30 mouse cellular contexts compared by ENCODE assay signal in genomic region chr13:60222336-60222735, GRCm38 (mm10). TPM values are rescaled to one million over a fixed set of nuclear protein-coding genes. Genes with fewer than 3 reads are reported as not detected.
A peak's percentile ranks its signal among the peaks of the same experiment; 100 is the strongest.
DNase-seq lines count a peak whose midpoint lies in the region; ATAC-seq and TF ChIP-seq lines count a peak whose summit lies in the region.
"Had no signal": no experiment of that assay in that cellular context is flagged by ENCODE, and none has a peak within 500 bp of the region (broad histone marks: within the 10 kb centered on the region; RNA-seq: fewer than 3 reads in every experiment).

No protein-coding gene starts in this region.

- no peak for TF ChIP-seq EP300 in stomach, postnatal 0 days (optimal IDR thresholded peaks at IDR 0.05)

- H3K27me3 ChIP-seq in intestine, embryonic 14.5 days (replicated peaks; ENCODE audit: control insufficient read depth, insufficient read depth, low read length), result no peaks in the 10 kb centered on the region
- H3K27me3 ChIP-seq in intestine, postnatal 0 days (replicated peaks; ENCODE audit: control insufficient read depth, insufficient read depth, low read length), result no peaks in the 10 kb centered on the region
- no peaks in the 10 kb centered on the region for H3K27me3 ChIP-seq in lung, embryonic 16.5 days (ENCODE audit: control insufficient read depth, insufficient read depth, low read depth, low read length)
- H3K27me3 ChIP-seq in limb, embryonic 14.5 days (ENCODE audit: control insufficient read depth, insufficient read depth, low read length), result no peaks in the 10 kb centered on the region
- no peaks in the 10 kb centered on the region for H3K27me3 ChIP-seq in stomach, postnatal 0 days (ENCODE audit: control insufficient read depth, insufficient read depth, low read length)
- H3K27me3 ChIP-seq: CH12.LX; limb, embryonic 12.5 days; megakaryocyte, embryonic 14.5 days; midbrain, embryonic 13.5 days; Patski had no signal

- H3K36me3 ChIP-seq in intestine, embryonic 14.5 days (ENCODE audit: control insufficient read depth, insufficient read depth, low read length), result no peaks in the 10 kb centered on the region
- no peaks in the 10 kb centered on the region for H3K36me3 ChIP-seq in intestine, postnatal 0 days (ENCODE audit: control insufficient read depth, insufficient read depth)
- no peaks in the 10 kb centered on the region for H3K36me3 ChIP-seq in lung, embryonic 16.5 days (ENCODE audit: control insufficient read depth, insufficient read depth, low read length)
- no peaks in the 10 kb centered on the region for H3K36me3 ChIP-seq in limb, embryonic 14.5 days (ENCODE audit: control insufficient read depth, insufficient read depth, low read length)
- no peaks in the 10 kb centered on the region for H3K36me3 ChIP-seq in stomach, postnatal 0 days (ENCODE audit: control insufficient read depth, insufficient read depth, low read length)
- H3K36me3 ChIP-seq: G1E; hindbrain, embryonic 10.5 days; limb, embryonic 12.5 days; midbrain, embryonic 13.5 days had no signal

- no peak overlapping the region for H3K9ac ChIP-seq in intestine, embryonic 14.5 days (ENCODE audit: low read length)
- H3K9ac ChIP-seq in intestine, postnatal 0 days (ENCODE audit: low read depth, low read length), result no peak overlapping the region
- H3K9ac ChIP-seq in lung, embryonic 16.5 days (ENCODE audit: low read length), result no peak overlapping the region
- no peak overlapping the region for H3K9ac ChIP-seq in limb, embryonic 14.5 days (ENCODE audit: low read depth, low read length, severe bottlenecking)
- H3K9ac ChIP-seq in stomach, postnatal 0 days (ENCODE audit: low read length), result no peak overlapping the region
- H3K9ac ChIP-seq: forebrain, postnatal 0 days; limb, embryonic 12.5 days; liver, embryonic 14.5 days; midbrain, embryonic 13.5 days had no signal

- 51% methylated on average over 11 of the region's 11 CpGs for WGBS in intestine, embryonic 14.5 days
- WGBS in intestine, postnatal 0 days, result 63% methylated on average over 11 of the region's 11 CpGs
- WGBS in lung, embryonic 16.5 days, result 51% methylated on average over 11 of the region's 11 CpGs
- 51% methylated on average over 11 of the region's 11 CpGs for WGBS in limb, embryonic 14.5 days
- WGBS in stomach, postnatal 0 days, result 41% methylated on average over 11 of the region's 11 CpGs

- peak overlapping the region; percentile 5; the same call in 1 of the 2 replicates for H3K4me2 ChIP-seq in intestine, embryonic 14.5 days (ENCODE audit: low read length)
- H3K4me2 ChIP-seq in intestine, postnatal 0 days (replicated peaks; ENCODE audit: low read depth), result no peak overlapping the region
- peak overlapping the region; percentile 23; the same call in 1 of the 2 replicates for H3K4me2 ChIP-seq in lung, embryonic 16.5 days (ENCODE audit: low read depth, low read length)
- no peak overlapping the region for H3K4me2 ChIP-seq in limb, embryonic 14.5 days (replicated peaks; ENCODE audit: low read depth, low read length, severe bottlenecking)
- H3K4me2 ChIP-seq in stomach, postnatal 0 days (replicated peaks; ENCODE audit: low read depth), result no peak overlapping the region
- H3K4me2 ChIP-seq: limb, embryonic 12.5 days; midbrain, embryonic 13.5 days had no signal

- peaks cover 30% of the 10 kb centered on the region for H3K4me1 ChIP-seq in intestine, embryonic 14.5 days (replicated peaks; ENCODE audit: control insufficient read depth, insufficient read depth, low read length)
- H3K4me1 ChIP-seq in intestine, postnatal 0 days (replicated peaks; ENCODE audit: control insufficient read depth, insufficient read depth, low read length), result no peaks in the 10 kb centered on the region
- H3K4me1 ChIP-seq in lung, embryonic 16.5 days (replicated peaks; ENCODE audit: control insufficient read depth, insufficient read depth, low read length), result peaks cover 24% of the 10 kb centered on the region
- peaks cover 26% of the 10 kb centered on the region for H3K4me1 ChIP-seq in limb, embryonic 14.5 days (ENCODE audit: control insufficient read depth, insufficient read depth, low read length)
- no peaks in the 10 kb centered on the region for H3K4me1 ChIP-seq in stomach, postnatal 0 days (replicated peaks; ENCODE audit: control insufficient read depth, insufficient read depth)
- H3K4me1 ChIP-seq: megakaryocyte, embryonic 14.5 days; midbrain, embryonic 13.5 days had no signal

- peak overlapping the region; percentile 51; the same call in 1 of the 2 replicates for H3K27ac ChIP-seq in intestine, embryonic 14.5 days (ENCODE audit: low read depth)
- no peak overlapping the region for H3K27ac ChIP-seq in intestine, postnatal 0 days (ENCODE audit: low read depth, low read length)
- peak overlapping the region; percentile 59; the same call in 1 of the 2 replicates for H3K27ac ChIP-seq in lung, embryonic 16.5 days (ENCODE audit: low read length)
- peak overlapping the region; percentile 55; the same call in 1 of the 2 replicates for H3K27ac ChIP-seq in limb, embryonic 14.5 days (replicated peaks; ENCODE audit: low read depth, low read length)
- 0 out of 2 replicates have a peak overlapping the region, but pooled peaks have one; percentile 35 for H3K27ac ChIP-seq in stomach, postnatal 0 days (replicated peaks)
- H3K27ac ChIP-seq: hindbrain, embryonic 10.5 days; layer of hippocampus, adult 2 months; limb, embryonic 12.5 days; liver, embryonic 14.5 days; midbrain, embryonic 13.5 days had no signal

- TF ChIP-seq POLR2A in limb, embryonic 14.5 days (IDR thresholded peaks at IDR 0.05; ENCODE audit: borderline replicate concordance, extremely low read depth, insufficient read depth, insufficient read length), result no peak

- ATAC-seq in intestine, embryonic 14.5 days (replicated peaks; ENCODE audit: low FRiP score, low TSS enrichment, low read depth), result no peak
- no peak for ATAC-seq in intestine, postnatal 0 days
- peak; percentile 12; the same call in 1 of the 2 replicates for ATAC-seq in lung, embryonic 16.5 days (ENCODE audit: low read depth)
- no peak for ATAC-seq in limb, embryonic 14.5 days (ENCODE audit: low FRiP score, low read depth)
- no peak for ATAC-seq in stomach, postnatal 0 days (ENCODE audit: low FRiP score, low TSS enrichment)
- ATAC-seq: forebrain, postnatal 0 days; hindbrain, embryonic 16.5 days; midbrain, embryonic 13.5 days; Patski had no signal

- DNase-seq in intestine, embryonic 14.5 days (ENCODE audit: low spot score), result peak; percentile 51
- no peak for DNase-seq in lung, adult 18-20 months
- DNase-seq in limb, embryonic 14.5 days (ENCODE audit: low spot score), result peak; percentile 60
- no peak for DNase-seq in stomach, postnatal 0 days (ENCODE audit: low spot score)
- DNase-seq in thymus, postnatal 36 days, result no peak
- DNase-seq in c-Kit-positive CD71-positive TER-119-positive erythroid progenitor cells, embryonic 14.5 days (ENCODE audit: low spot score), result no peak
- DNase-seq: adrenal gland, adult 8-10 months; B cell, adult 2 months; cerebellum, adult 2 months; cerebellum, postnatal 25 days; forebrain, postnatal 0 days; gastrocnemius, postnatal 36 days; kidney, adult 18-20 months; kidney, postnatal 25 days; layer of hippocampus, postnatal 36 days; lung, postnatal 36 days; spleen, adult 18-20 months; thymus, adult 2 months had no signal

- no peak for TF ChIP-seq CTCF in intestine, postnatal 0 days (IDR thresholded peaks at IDR 0.05; ENCODE audit: low read depth)
- peak; percentile 9; the same call in 1 of the 2 replicates for TF ChIP-seq CTCF in stomach, postnatal 0 days (IDR thresholded peaks at IDR 0.05; ENCODE audit: low read depth)

- 0 out of 2 replicates have a peak, but pooled peaks cover 4% of the 10 kb centered on the region for H3K9me3 ChIP-seq in intestine, embryonic 14.5 days (ENCODE audit: control insufficient read depth, low read length)
- no peaks in the 10 kb centered on the region for H3K9me3 ChIP-seq in intestine, postnatal 0 days (ENCODE audit: control insufficient read depth)
- H3K9me3 ChIP-seq in lung, embryonic 16.5 days (ENCODE audit: control insufficient read depth, low read length), result no peaks in the 10 kb centered on the region
- no peaks in the 10 kb centered on the region for H3K9me3 ChIP-seq in limb, embryonic 14.5 days (ENCODE audit: control insufficient read depth, low read length)
- no peaks in the 10 kb centered on the region for H3K9me3 ChIP-seq in stomach, postnatal 0 days (ENCODE audit: control insufficient read depth, low read length)
- H3K9me3 ChIP-seq: midbrain, embryonic 13.5 days had no signal

- no peak overlapping the region for H3K4me3 ChIP-seq in intestine, embryonic 14.5 days (ENCODE audit: low read depth, low read length)
- H3K4me3 ChIP-seq in intestine, postnatal 0 days (ENCODE audit: low read depth, low read length), result no peak overlapping the region
- no peak overlapping the region for H3K4me3 ChIP-seq in lung, embryonic 16.5 days (ENCODE audit: low read length)
- no peak overlapping the region for H3K4me3 ChIP-seq in limb, embryonic 14.5 days (replicated peaks; ENCODE audit: low read length)
- no peak overlapping the region for H3K4me3 ChIP-seq in stomach, postnatal 0 days (ENCODE audit: low read depth, low read length)
- H3K4me3 ChIP-seq: hindbrain, embryonic 10.5 days; layer of hippocampus, adult 2 months; limb, embryonic 12.5 days; megakaryocyte, embryonic 14.5 days; midbrain, embryonic 13.5 days had no signal

RNA-seq across cellular contexts. Expression of gene Gas1, which starts 45.2 kb away (rescaled TPM):
- 116 and 120 TPM in 2 replicates for polyA plus RNA-seq in intestine, embryonic 14.5 days (2014; fragmentation: Nextera tagmentation; extraction: Ambion mirVana)
- polyA plus RNA-seq in intestine, postnatal 0 days (2015; fragmentation: Nextera tagmentation; extraction: Ambion mirVana), result 41.5 and 44.4 TPM in 2 replicates
- 11.2 and 12.5 TPM in 2 replicates for polyA plus RNA-seq in lung, embryonic 16.5 days (2015; fragmentation: Nextera tagmentation; extraction: Ambion mirVana)
- polyA plus RNA-seq in limb, embryonic 14.5 days (2012; rRNA removed), result 385 and 686 TPM in 2 replicates
- polyA plus RNA-seq in limb, embryonic 14.5 days (2014; fragmentation: Nextera tagmentation; extraction: Ambion mirVana), result 406 and 517 TPM in 2 replicates
- 62.4 and 78.9 TPM in 2 replicates for polyA plus RNA-seq in stomach, postnatal 0 days (2015; fragmentation: Nextera tagmentation; extraction: Ambion mirVana)
- polyA plus RNA-seq: G1E had no signal

Comparison
In these comparisons a context has a peak if more than half of its experiments do, and no peak if none do; other contexts are left out.
1. H3K4me2 ChIP-seq: peak in intestine, embryonic 14.5 days (single experiment) and lung, embryonic 16.5 days (single experiment); none in intestine, postnatal 0 days (single experiment), limb, embryonic 14.5 days (single experiment) and stomach, postnatal 0 days (single experiment).
2. DNase-seq: peak in intestine, embryonic 14.5 days (single experiment) and limb, embryonic 14.5 days (single experiment); none in lung, adult 18-20 months (0 of 2), stomach, postnatal 0 days (single experiment), thymus, postnatal 36 days (0 of 2) and c-Kit-positive CD71-positive TER-119-positive erythroid progenitor cells, embryonic 14.5 days (single experiment).